Mouse (Mus musculus): ENCODE results near the gene Kcnab3. TPM values are rescaled to one million over a fixed set of nuclear protein-coding genes. Genes with fewer than 3 reads are reported as not detected.

Kcnab3 gene
- polyA plus RNA-seq (2015; fragmentation: Nextera tagmentation; extraction: Ambion mirVana), result 0.68 and 0.81 TPM in 2 replicates

DNA sequence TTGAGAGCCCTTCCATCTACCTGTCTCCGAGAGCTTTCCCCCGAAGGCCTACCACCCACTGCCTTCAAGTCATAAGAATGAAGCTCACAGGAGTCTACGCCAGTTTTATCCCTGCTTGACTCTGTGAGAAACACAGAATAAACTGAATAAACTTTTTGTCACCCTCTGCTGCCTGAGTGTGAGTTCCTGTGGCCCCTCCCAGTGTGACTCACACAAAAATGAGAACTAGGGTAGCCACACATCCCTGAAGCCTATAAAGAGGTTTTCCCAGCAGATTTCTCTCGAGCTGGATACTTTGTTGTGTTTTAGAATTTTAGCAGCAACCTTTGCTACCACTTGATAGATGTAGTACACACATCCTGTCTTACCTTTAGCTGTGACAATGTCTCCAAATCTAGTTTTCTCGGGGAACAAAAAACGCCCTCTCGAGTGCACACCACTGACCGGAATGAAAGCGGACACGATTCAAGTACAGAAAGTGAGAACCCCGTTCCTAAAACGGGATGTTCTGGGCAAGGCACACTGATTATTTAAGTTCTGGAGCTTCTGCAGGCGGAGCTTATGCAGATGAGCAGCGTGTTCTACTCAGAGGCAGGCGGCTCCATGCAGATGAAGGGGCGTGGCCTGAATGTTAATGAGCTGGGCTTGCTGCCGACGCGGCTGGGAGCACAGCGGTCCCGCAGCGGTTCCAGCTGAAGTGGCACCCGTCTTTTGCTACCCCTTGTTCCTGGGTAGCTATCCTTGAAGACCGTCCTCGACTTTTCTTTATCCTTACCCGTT lies at the start of gene Kcnab3:
TSS of gene Kcnab3 (plus strand) at position 631 of the 780 bp plus-strand sequence.

DNA sequence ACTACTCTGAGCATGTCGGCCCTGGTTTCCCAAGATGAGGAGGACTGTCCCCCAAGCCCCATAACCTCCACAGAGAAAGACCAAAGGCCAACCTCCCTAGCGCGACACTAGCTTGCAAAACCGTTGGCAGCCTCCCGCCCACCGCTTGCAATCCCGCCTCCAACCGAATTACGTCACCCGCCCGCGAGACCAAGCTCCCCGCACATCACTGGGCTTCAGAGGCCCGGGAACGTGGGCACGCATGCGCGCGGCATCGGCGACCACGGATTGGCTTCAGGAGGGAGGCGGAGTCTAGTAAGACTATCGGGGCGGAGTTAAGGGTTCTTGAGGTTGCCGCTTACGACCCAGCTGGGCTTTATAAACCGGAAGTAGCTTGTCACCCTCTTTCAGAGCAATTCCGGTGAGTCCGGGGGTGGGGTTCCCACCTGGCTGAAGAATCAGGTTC lies 2.4 kb upstream of the Kcnab3 start, which contains the start of the genes Cntrob and Trappc1:
TSS of gene Cntrob (minus strand) at position 109 of the 445 bp plus-strand sequence.
TSS of gene Trappc1 (plus strand) at position 314 of the 445 bp plus-strand sequence.

DNA sequence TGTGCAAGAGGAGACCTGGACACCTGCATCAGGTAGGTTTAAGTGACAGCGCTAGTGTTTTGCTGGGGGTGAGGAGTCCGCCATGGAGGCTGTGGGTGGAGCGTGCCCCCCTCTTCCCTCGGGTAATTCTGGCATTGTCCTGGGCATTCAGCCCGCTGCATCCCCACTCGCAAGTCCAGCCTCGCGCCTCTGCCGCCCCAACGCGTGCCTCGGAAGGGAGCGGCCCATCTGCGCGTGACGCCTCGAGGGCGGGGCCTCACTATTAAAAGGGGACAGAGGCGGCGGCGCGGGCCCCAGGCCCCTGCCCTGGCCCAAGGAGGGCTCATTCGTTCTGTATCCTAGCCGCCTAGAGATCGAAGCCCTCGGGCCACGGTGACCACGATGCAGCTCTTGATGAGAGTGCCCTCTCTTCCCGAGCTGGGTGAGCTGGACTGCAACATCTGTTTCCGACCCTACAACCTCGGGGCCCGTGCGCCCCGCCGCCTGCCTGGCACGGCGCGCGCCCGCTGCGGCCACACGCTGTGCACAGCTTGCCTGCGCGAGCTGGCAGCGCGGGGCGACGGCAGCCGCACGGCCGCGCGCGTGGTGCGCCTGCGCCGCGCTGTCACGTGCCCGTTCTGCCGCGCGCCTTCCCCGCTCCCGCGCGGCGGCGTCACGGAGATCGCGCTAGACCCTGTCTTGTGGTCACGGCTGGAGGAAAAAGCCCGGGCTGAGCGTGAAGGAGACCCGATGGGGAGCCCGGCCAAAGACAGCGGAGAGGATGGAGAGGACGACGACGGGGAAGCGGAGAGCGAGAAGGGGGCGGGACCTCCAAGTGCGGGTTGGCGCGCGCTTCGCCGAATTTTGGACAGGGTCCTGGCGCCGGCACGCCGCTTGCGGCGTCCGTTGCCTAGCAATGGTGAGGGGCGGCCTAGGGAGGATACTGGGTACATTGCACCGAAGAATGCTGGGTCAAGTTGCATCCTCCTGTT lies 14.4 kb downstream of the Kcnab3 start, which contains the start of gene Rnf227:
TSS of gene Rnf227 (plus strand) at position 301 of the 971 bp plus-strand sequence.

DNA sequence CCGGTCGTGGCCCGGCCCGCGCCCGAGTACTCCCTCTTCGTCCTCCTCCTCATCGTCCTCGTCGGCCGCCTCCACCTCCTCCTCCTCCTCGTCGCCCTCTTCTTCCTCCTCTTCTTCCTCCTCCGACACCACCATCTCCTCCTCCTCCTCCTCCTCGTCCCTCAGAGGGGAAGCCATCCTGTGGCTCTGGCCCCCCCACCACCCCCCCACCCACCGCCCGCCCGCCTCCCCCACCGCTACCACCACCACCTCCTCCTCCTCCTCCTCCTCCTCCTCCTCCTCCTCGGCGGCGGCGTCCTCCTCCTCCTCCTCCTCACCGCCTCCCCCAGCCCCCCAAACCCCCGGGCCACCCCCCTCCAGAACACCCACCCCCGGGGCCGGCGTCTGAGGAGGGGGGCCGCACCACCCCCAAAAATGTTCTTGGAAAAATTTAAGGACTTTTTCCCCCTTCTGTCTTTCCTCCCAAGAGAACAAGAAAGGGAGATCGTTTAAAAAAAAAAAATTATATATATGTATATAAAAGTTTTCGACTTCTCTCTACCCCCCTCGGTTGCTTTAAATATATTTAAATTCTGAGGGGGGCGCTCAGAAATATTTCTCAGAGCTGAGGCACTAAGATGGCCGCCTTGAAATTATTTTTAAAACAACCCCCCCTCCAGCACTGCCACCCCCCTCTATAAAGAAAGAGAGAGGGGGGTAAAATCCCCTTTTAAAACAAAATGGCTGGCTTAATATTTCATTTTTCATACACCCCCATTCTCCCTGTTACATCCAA lies 43.3 kb downstream of the Kcnab3 start, which contains the start of gene Chd3:
TSS of gene Chd3 (minus strand) at position 192 of the 775 bp plus-strand sequence.

Other genes starting within 250 kb of the Kcnab3 start
- gene Vamp2, start 237.8 kb upstream of the Kcnab3 start, polyA plus RNA-seq (2015; fragmentation: Nextera tagmentation; extraction: Ambion mirVana), result 48.6 and 55.5 TPM in 2 replicates
- gene Per1, start 231.0 kb upstream of the Kcnab3 start, polyA plus RNA-seq (2015; fragmentation: Nextera tagmentation; extraction: Ambion mirVana), result 14.4 and 17.4 TPM in 2 replicates
- gene Hes7, start 205.9 kb upstream of the Kcnab3 start, polyA plus RNA-seq (2015; fragmentation: Nextera tagmentation; extraction: Ambion mirVana), result 0.11 and 0.26 TPM in 2 replicates
- gene 9130213A22Rik, start 203.7 kb upstream of the Kcnab3 start, polyA plus RNA-seq (2015; fragmentation: Nextera tagmentation; extraction: Ambion mirVana), result 0.45 and 0.59 TPM in 2 replicates
- 8.5 and 10.1 TPM in 2 replicates for gene Aloxe3, start 200.4 kb upstream of the Kcnab3 start, polyA plus RNA-seq (2015; fragmentation: Nextera tagmentation; extraction: Ambion mirVana)
- gene Alox12b, start 169.3 kb upstream of the Kcnab3 start, polyA plus RNA-seq (2015; fragmentation: Nextera tagmentation; extraction: Ambion mirVana), result 0.05 and 0.11 TPM in 2 replicates
- not detected in 2 replicates for gene Alox8, start 128.4 kb upstream of the Kcnab3 start, polyA plus RNA-seq (2015; fragmentation: Nextera tagmentation; extraction: Ambion mirVana)
- 0.05 TPM in 2 replicates for gene Gucy2e, start 89.2 kb upstream of the Kcnab3 start, polyA plus RNA-seq (2015; fragmentation: Nextera tagmentation; extraction: Ambion mirVana)
- gene Cntrob, start 2.5 kb upstream of the Kcnab3 start, polyA plus RNA-seq (2015; fragmentation: Nextera tagmentation; extraction: Ambion mirVana), result 5.5 and 7.2 TPM in 2 replicates
- gene Trappc1, start 2.3 kb upstream of the Kcnab3 start, polyA plus RNA-seq (2015; fragmentation: Nextera tagmentation; extraction: Ambion mirVana), result 114 and 128 TPM in 2 replicates
- gene Rnf227, start 14.2 kb downstream of the Kcnab3 start, polyA plus RNA-seq (2015; fragmentation: Nextera tagmentation; extraction: Ambion mirVana), result 5.8 and 6.4 TPM in 2 replicates
- 31.5 and 32.5 TPM in 2 replicates for gene Chd3, start 43.1 kb downstream of the Kcnab3 start, polyA plus RNA-seq (2015; fragmentation: Nextera tagmentation; extraction: Ambion mirVana)
- 157 and 160 TPM in 2 replicates for gene Naa38, start 69.2 kb downstream of the Kcnab3 start, polyA plus RNA-seq (2015; fragmentation: Nextera tagmentation; extraction: Ambion mirVana)
- gene Cyb5d1, start 69.4 kb downstream of the Kcnab3 start, polyA plus RNA-seq (2015; fragmentation: Nextera tagmentation; extraction: Ambion mirVana), result 15.0 and 16.0 TPM in 2 replicates
- 19.0 and 19.9 TPM in 2 replicates for gene Tmem88, start 72.0 kb downstream of the Kcnab3 start, polyA plus RNA-seq (2015; fragmentation: Nextera tagmentation; extraction: Ambion mirVana)
- 11.5 and 13.3 TPM in 2 replicates for gene Kdm6b, start 87.4 kb downstream of the Kcnab3 start, polyA plus RNA-seq (2015; fragmentation: Nextera tagmentation; extraction: Ambion mirVana)
- 0.13 and 0.16 TPM in 2 replicates for gene Dnah2, start 222.9 kb downstream of the Kcnab3 start, polyA plus RNA-seq (2015; fragmentation: Nextera tagmentation; extraction: Ambion mirVana)
- 3.4 and 3.7 TPM in 2 replicates for gene Efnb3, start 233.9 kb downstream of the Kcnab3 start, polyA plus RNA-seq (2015; fragmentation: Nextera tagmentation; extraction: Ambion mirVana)